Mouse (Mus musculus) heart, adult 8-10 months (tissue): ENCODE data around the gene Unc13d. TPM values are rescaled to one million over a fixed set of nuclear protein-coding genes. Genes with fewer than 3 reads are reported as not detected.
"Not testable (repeated sequence)": the region's sequence is repeated elsewhere in the genome, so short reads cannot be mapped to it uniquely, and the experiment has no call there.

Experiments
- DNase-seq: peaks from one replicate; pipeline ENCODE4 v3.0.0; 2022; ENCODE audit warnings: low spot score
- total RNA-seq, 4 experiments: library from RNA; stranded (reverse); gene quantifications; 2 replicates each; pipeline ENCODE4 v1.2.4; 2022

The Unc13d gene
- 1 to 10 TPM in 2 of 4 experiments, under 1 TPM in 2; 0.41 to 1.4 (median 0.83) TPM for total RNA-seq

DNA sequence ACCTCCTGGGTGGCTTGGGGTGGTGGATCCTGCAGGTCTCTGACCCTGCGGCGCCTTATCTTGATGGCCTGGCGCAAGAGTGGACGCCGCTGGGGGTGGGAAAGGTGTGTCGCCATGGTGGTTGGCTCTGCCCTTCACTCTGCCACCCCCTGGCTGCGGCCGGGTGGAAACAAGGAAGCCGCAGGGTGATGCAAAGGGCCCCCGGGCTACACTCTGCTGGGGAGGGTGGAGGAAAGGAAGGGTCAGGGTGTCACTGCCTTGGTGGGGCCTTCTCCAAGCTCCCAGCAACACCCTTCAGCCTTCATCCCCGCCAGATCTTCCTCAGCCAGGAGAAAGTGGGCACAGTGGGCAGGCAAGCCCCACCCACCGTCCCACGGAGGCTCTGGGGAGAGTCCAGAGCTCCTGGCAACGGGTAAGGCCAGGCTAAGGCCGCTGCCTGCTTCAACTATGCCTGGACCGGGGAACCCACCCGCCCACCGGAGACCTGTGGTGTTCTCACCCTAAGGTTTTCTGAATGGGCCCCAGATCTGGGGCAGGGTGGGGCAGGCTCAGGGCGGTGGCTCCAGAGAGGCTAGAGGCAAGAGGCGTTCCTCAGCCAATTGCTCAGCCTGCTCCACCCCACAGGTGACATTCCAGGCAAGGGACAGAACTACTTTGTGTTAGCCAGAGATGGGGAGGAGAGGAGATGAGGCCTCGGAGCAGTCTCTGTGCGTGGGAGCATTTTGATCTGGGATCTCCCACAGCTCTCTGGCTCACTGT lies at the start of gene Unc13d:
Gene Unc13d (minus strand): TSS at position 516 of the 759 bp plus-strand sequence.
- DNase-seq, result no peak

DNA sequence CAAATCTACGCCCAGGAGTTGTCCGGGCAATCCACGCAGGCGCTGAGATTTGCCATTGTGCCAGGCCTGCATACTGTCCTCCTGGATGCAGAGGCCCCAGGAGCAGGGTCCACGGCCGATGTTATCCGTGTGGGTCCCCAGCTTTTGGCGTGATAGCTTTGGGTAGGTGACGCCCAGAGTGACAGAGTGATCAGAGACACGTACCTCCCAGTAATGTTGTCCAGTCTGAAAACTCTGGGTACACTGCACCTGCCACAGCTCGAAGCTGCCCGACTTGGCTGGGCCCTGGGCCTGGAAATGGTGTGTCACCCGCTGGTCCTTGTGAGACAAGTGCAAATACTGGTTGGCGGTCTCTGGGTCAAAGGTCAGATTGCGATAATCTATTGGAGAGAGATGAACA lies 48.5 kb upstream of the Unc13d start:
- DNase-seq, result no peak

GRCm38 (mm10) chr11:116121731-116122245 lies 44.0 kb upstream of the Unc13d start:
- not testable (repeated sequence) for DNase-seq

- no peak for DNase-seq
Measured at GRCm38 (mm10) chr11:116117819-116118218, 40.1 kb upstream of the Unc13d start.

DNA sequence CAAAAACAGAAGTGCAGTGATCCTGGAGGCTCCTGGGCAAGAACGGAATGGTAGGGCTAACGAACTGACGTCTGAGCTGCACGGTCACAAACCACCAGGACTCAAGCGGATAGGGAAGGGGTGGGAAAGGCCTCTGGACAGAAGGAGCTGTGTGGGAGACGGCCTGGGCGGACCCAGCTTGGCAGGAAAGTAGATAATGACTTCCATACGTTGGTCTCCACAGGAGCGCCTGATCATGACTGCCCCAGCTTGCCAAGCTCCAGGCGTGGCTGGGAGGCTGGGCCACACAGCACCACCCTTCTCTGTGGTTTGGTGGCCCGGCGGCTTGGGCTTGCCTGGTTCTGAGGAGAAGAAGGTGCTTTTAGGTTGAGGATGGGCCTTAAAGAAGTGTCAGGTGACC lies 39.5 kb upstream of the Unc13d start:
- DNase-seq, result no peak

- DNase-seq, result no peak
Measured at GRCm38 (mm10) chr11:116111611-116112203, 33.9 kb upstream of the Unc13d start.

DNA sequence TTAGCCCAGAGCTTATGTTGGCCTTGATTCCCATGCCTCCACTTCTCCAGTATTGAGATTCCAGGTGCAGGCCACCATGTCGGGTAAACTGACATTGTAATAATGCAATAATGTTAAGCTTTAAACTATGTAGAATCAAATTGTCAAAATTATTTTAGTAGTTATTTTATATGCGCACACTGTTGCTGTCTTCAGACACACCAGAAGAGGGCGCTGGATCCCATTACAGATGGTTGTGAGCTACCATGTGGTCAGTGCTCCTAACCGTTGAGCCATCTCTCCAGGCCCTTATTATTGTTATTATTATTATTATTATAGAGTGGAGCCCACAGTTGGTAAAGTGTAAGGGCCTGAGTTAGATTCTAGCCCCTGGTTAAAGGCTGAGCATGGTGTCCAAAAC lies 33.3 kb upstream of the Unc13d start:
- DNase-seq, result no peak

- DNase-seq, result no peak
Measured at GRCm38 (mm10) chr11:116110540-116110939, 32.8 kb upstream of the Unc13d start.

- peak; percentile 85 for DNase-seq
Measured at GRCm38 (mm10) chr11:116110131-116110530, 32.4 kb upstream of the Unc13d start.

GRCm38 (mm10) chr11:116109441-116110081 lies 31.8 kb upstream of the Unc13d start:
- DNase-seq, result no peak

GRCm38 (mm10) chr11:116108464-116109137 lies 30.8 kb upstream of the Unc13d start:
- DNase-seq, result peak; percentile 91

GRCm38 (mm10) chr11:116107777-116108285 lies 30.1 kb upstream of the Unc13d start:
- DNase-seq, result no peak

DNA sequence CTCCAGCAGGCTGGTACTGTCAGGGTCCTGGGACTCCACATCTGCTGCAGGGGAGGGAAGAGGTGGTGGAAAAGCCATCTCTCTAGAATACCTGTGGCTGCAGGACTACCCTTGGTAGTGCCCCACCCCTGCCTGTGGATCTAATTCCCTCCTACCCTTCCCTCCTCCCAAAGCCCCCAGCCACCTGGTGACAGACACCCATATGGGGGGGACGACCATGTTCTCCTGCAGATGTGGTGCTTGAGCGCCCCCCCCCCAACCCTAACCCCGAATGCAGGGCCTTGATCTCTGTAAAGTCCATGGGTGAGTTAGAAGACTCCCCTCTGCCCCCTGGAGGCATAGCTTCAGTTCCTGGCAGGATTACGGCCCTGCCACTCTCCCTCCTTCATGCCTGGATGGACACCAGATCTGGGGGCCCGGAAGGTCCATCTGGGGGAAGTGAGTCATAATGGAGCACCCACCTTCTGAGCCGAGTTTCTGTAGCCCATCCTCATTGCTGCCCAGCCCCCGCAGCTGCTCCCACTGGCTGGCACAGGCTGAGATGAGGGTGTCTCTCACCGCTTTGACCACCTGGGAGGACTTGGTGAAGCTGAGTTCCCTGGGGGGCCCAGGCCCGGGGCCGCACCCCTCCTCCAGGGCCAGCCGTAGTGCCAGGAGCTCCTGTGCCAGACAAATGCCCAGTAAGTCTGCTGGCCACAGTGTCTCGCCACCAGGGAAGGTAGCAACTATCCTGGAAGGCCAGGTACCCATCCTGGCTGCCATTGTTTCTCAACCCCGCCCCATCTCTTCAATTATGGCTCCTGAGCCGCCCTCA lies 29.4 kb upstream of the Unc13d start:
- DNase-seq, result no peak

GRCm38 (mm10) chr11:116106154-116106962 lies 28.6 kb upstream of the Unc13d start:
- DNase-seq, result no peak

DNA sequence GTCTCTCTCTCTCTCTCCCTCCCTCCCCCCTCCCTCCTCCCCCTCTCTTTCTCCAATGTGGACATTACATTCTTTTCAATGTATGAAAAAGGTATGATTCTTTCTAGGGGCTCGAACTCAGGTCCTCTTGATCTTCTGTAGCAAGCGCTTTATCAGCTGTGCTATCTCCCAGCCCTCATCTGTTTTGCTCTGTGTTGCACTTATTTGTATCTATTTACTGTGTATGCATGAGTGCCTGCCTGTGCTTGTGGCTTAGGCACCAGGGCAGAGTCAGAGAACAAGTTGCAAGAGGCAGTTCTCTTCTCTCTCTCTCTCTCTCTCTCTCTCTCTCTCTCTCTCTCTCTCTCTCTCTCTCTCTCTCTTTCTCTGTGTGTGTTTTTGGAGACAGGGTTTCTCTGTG lies 27.3 kb upstream of the Unc13d start:
- DNase-seq, result no peak

- peak; percentile 87 for DNase-seq
Measured at GRCm38 (mm10) chr11:116104006-116104646, 26.4 kb upstream of the Unc13d start.

GRCm38 (mm10) chr11:116103572-116103971 lies 25.8 kb upstream of the Unc13d start:
- no peak for DNase-seq

DNA sequence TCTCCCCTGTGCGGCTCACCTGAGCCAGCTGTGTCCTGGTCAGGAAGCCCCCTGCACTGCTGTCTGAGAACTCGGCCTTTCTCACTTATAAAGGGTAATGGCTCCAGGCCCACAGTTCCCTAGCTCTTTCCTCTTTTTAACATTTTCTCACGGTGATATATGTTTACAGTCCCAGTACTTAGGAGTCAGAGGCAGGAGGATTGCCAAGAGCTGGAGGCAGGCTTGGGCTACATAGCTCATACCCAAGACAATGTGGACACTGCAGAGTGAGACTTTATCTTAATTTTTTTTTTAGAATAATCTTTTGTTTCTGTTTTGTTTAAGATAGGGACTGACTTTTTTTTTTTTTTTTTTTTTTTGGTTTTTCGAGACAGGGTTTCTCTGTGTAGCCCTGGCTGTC lies 24.7 kb upstream of the Unc13d start:
- no peak for DNase-seq

DNA sequence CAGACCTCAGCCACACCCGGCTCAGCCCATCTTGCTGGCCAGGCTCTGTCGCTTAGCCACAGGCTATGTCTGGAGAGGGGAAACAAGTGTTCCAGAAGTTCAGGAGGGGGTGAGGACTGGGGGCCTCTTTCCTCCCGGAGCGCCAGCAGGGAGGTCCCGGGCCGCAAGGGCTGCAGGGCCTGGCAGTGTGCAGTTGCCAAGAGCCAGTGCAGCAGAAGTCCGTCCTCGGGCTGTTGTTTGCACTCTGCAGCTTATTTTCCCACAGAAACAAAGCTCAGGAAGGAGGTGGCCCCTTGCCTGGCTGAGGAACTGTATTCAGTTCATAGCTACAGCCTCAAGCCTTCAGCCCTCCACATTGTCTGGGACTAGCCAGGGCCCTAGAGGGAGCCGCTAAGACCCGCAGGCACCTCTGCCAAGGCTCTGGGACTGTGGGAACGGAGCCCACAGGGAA lies 24.2 kb upstream of the Unc13d start:
- no peak for DNase-seq
